Mouse (Mus musculus): Measurements from ENCODE around the gene Scml4. TPM values are rescaled to one million over a fixed set of nuclear protein-coding genes. Genes with fewer than 3 reads are reported as not detected.

Scml4 gene
- total RNA-seq, 2 experiments from 2014 or later: 3.7 to 4.1 TPM

DNA sequence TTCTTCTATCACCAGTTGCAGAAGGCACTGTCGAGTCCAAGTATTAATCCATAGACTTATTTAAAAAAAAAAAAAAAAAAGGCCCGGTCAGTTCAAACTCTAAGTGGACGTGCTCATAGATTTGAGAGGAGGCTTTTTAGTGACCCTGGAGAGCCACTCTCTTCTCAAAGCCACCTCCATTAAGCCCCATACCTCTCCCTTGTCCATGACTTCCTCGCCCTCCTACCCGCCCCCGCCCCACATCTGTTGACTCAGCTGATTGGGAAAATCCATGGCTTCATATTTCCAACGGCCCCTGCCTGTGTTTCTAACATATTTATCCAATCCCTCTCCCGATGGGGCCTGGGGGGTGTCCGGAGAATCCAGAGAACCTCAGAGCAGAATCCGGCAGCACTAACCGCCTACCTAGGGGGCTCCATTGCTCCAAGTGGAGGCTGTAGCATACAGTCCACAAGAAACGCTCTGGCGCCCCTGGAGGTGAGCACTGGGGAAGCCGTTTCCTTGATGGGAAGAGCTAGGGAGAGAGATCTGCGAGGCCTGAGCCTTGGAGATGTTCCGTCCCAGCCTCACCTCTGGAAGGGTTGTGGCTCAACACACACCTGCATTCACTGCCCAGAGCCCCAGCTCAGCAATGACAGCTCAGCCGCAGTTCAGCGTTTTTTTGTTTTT, 112.5 kb downstream of the Scml4 start:
- DNase-seq (ENCODE audit: low spot score in 2 of 2): peak in 1 of 2 experiments; percentile 67
- intact Hi-C loops (cut with DNase I): no loop called here

DNA sequence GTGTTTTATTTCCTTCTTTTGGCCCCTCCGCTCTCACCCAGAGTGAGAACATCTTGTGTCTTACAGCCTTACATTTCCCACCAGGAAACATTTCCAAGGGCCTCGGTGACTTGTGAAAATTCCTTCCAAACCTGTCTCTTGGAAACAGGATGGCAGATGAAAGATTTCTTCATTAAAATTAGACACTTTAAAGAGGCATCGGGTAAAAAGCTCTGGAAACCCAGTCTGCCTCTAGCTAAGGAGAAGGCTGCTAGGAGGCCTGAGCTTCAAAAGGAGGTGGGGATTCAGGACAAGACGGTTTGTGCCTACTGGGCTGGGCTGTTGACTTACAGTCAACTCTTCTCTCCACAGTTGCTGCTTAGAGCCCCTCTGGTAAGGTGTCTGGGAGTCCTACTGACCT, 113.4 kb downstream of the Scml4 start:
- intact Hi-C loops (cut with DNase I): no loop called here
- peak in 1 of 2 experiments; percentile 52 for DNase-seq (ENCODE audit: low spot score in 2 of 2)

DNA sequence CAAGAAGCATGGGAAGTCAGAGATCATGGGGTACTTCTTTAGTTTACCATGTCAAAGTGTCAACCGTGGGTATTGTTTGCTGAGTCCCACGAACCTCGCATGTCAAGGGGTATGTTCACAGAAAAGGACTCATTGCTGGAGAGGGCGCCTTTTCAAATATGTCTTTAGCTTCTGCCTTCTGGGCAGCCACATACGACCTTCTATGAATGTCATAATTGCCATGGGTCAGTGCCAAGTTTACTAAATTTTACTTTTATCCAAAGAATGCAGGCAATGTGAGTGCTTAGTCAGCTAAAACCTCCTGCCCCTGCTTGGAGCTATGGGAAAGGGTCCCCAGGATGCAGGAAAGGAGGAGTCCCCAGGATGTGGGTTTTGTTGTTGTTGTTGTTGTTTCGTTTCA, 116.4 kb downstream of the Scml4 start:
- intact Hi-C loops (cut with DNase I): no loop called here

DNA sequence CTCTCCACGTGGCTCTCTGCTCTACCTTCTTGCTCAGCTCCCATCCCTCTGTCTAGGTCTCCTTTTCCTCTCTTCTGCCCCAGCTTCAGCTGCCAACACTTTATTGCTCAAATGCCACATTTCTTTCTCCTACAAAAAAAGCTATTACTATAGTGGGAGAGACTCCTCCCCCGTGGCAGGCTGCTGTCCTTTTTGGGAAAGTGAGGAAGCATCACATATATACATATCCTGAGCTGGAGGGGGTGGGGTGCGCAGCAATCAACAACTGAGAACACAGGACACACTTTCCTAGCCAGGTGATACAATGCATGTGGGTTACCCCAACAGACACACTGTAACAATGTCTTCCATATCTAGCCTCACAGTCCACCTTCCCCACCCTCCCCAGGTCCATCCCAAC, 118.2 kb downstream of the Scml4 start:
- DNase-seq (ENCODE audit: low spot score in 2 of 2): peak in 1 of 2 experiments; percentile 53
- intact Hi-C loops (cut with DNase I): no loop called here

More for the DNA sequence above, 116.4 kb downstream of the Scml4 start:
- DNase-seq (ENCODE audit: low spot score in 2 of 2): no peak

DNA sequence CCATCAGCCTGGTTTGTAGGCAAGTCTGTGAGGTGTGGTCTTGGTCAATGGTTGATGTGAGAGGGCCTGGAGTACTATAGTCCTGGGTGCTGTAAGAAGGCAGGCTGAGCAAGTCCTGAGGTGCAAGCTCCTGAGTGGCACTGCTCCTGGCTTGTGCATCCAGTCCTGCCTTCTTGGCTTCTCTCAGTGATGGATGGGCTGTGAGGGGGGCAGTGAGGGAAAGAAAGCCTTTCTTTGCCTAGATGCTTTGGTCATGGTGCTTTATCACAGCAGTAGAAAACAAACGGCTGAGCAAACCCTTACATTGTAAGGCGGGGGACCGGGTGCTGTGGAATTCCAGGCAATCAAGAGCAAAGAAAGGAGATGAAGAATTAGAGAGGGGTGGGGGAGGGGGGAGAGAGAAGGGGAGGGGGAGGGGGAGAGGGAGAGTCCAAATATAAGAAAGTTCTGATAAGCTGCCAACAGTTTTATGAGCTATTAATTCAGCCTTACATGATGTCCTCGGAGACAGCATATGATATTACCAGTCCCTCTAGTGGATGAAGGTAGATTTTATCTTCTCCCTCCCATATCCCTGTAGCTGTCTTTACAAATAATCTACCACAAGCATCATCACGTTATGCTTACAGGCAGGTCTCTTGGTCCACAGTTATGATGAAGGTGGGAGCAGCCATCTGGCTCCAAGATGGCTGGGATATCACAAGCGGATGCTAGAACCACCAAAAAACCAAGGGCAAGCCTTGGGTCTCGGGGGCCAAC, 121.0 kb downstream of the Scml4 start:
- intact Hi-C loops (cut with DNase I): no loop called here
- DNase-seq (ENCODE audit: low spot score in 2 of 2): no peak

DNA sequence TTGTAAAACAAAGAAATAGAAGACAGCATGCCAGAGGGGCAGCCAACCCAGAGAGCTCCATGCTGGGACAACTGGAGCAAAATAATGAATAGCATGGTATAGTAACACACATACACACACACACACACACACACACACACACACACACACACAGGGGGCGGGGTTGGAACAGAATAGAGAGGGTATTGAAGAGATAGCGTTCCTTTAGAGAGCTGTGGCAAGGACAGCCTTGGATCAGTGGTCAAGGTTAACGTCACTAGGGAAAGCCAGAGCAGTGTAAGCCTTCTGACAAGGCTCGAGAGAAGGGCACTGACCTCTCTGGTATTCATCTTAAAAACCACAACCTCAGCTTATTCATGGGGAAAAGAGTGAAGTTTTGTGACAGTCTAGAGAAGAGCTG, 124.7 kb downstream of the Scml4 start:
- intact Hi-C loops (cut with DNase I): no loop called here
- no peak for DNase-seq (ENCODE audit: low spot score in 2 of 2)

DNA sequence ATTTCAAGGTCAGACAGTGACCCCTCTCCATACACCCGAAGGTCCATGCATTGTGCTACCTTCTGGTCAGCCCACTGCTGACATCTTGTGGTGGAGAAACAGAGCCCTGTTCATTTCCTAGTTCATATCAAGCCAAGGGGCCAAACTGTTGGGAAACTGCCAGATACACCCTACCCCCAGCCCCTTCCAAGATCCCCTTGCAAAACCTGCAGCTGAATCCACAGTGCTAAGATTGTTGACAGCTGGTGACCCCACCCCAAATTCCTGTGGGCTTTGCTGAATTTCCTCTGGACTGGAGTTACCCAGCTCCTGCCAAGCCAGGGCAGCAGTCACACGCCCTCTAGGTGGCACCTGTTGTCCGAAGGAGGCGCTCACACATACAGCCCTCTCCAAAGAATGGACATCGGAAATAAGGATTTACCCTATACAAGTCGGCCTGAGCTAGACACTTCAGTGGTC, 127.5 kb downstream of the Scml4 start:
- intact Hi-C loops (cut with DNase I): loop anchor here (2.0 kb wide), 1 partner anchor 29 kb away; no protein-coding TSS in a partner anchor

DNA sequence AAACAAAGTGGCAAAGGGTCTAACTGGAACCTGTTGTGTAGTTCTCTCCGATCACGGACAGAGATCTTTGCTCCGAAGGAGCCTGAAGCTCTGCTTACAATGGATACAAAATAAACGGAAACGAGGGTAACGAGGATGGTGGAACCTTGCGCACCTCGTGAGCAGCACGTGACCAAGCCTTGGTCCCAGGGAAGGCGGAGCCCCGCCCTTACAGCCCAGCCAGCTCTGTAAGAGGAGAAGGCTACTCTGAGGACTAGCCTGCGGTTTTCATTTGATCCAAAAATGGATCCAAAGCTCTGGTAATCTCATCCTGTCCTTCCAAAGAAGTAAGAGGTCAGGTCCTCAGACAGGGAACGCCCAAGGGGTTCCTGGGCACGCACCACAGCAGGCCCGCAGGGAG, 128.5 kb downstream of the Scml4 start:
- no peak for DNase-seq (ENCODE audit: low spot score in 2 of 2)
- intact Hi-C loops (cut with DNase I): no loop called here

More for the DNA sequence above, 127.5 kb downstream of the Scml4 start:
- peak in 1 of 2 experiments; percentile 24 for DNase-seq (ENCODE audit: low spot score in 2 of 2)

DNA sequence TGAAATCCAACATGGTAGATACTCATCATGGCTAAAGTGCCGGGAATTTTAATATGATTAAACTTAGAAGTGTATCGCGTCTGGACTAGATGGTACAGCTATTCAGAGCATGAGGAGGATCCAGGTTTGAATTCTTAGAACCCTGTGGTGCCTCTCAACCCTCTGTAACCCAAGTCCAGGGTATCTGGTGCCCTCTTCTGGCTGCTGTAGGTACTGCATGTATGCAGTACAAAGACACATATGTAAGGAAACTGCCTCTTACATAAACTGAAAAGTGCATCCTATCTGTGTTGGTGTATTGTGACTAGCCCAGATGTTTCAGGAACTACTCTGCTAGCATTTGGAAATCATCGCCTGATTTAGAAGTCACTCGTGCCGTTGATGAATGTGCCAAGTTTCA, 129.7 kb downstream of the Scml4 start:
- peak in 1 of 2 experiments; percentile 51 for DNase-seq (ENCODE audit: low spot score in 2 of 2)
- intact Hi-C loops (cut with DNase I): no loop called here

DNA sequence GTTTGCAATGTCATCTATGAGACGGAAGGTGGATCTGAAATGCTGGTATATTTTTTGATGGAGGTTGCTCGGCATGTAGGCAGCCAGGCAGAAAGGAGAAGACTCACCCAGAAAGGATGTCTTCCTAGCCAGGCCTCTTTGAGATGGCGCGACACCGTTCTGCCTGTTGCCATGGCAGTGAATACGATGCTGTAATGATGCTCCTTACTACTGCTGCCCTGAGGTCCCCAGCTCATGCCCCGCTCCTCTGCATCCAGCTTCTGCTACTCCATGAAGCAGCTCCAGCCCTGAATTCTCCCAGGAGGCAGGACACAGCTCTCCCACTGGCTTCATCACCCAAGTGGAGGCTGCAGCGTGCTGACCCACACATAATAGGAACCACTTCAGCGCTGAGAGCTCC, 130.8 kb downstream of the Scml4 start:
- intact Hi-C loops (cut with DNase I): no loop called here
- no peak for DNase-seq (ENCODE audit: low spot score in 2 of 2)

DNA sequence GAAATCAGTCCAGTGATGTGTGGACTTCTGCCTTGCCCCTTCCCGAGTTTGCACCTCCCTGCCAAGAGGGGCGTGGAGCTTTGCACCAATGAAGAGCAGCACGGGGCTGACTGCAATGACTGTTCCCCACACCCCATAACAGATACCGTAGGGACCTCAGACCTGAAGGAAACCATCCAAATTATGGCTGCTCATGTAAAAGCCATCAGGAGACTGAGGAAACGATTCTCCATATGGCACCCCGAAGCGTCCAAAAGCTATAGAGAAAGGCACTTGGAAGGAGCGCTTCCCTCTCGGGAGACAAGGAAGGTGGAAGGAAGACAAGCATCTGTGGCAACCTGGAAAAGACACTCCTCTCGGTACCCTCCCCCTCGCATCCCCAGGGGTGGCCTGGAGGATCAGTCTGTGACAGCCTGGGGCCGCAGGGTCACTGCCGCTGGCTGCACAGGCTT, 134.2 kb downstream of the Scml4 start:
- intact Hi-C loops (cut with DNase I): no loop called here
- DNase-seq (ENCODE audit: low spot score in 2 of 2): peak in 1 of 2 experiments; percentile 29

DNA sequence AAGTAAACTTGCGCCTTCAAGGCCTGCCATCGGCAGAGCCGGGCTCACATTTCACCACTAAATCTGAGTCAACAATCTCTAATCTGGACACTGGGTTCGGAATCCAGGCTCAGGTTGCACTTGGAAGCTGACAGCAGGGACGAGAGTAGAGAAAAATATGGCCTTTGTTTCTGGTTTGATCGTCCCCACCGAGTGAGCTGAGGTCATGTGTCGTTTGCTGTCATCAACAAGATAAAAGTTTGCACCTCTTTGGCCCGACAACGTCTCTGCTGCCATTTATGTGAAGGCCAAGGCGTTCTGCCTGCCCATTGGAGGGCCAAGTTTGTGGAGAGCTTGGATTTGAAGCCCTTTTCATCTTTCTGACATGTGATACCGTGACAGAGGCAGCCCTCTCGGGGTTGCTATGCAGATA, 135.3 kb downstream of the Scml4 start:
- intact Hi-C loops (cut with DNase I): no loop called here
- DNase-seq (ENCODE audit: low spot score in 2 of 2): no peak

DNA sequence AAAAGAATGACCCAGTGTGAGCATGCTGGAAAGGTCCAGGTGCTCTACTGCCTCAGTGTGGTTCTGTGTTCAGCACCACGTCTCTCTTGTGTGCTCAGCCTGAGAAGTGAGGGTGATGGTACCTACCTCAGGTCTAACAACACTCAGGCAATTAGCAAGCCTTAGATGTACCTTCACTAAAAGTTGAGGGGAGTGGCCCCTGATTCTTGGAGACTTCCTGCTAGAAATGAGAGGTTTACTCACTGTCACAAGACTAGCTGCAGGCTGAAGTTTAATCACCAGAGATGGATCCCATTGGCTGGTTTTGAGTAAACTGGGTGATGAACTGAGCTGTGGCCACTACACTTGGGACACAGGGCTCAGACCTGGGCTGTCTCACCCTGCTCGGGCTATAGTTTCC, 137.1 kb downstream of the Scml4 start:
- DNase-seq (ENCODE audit: low spot score in 2 of 2): no peak
- intact Hi-C loops (cut with DNase I): no loop called here

DNA sequence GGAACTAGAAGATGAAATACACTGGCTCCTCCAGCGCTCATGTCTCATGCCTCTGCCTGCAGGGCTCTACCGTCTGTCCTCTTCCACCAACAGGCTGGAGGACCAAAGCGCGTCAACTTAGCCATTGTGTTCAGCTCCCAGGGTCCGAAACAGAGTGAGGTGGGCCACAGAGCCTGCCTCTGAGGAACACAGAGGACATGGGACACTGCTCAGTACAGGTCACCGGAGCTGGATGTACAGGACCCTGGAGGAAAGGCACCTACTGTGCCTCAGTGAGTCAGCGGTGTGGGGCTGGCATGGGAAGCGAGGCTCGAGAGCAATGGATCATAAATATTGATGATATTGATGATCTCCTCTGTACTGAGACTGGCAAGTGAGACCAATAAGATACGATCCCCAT, 139.2 kb downstream of the Scml4 start:
- intact Hi-C loops (cut with DNase I): no loop called here

DNA sequence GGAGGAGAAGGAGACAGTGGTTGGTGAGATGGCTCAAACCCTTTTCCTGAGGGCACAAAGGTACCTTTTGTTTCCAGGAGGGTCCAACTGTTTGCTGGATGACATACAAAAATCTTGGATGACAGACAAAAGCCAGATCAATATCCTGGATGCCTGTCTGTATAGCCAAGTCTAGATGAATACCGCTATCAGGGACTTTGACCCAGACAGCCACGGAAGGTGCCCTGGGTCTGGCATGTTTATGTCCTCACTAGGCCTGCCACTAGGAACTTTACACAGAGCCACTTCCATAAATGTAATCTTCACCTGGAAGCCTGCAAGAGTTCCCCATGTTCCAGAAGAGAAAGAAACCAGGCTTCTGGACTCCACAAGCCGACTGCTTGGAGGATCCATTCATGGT, 141.3 kb downstream of the Scml4 start:
- intact Hi-C loops (cut with DNase I): no loop called here

More for the DNA sequence above, 139.2 kb downstream of the Scml4 start:
- DNase-seq (ENCODE audit: low spot score in 2 of 2): no peak

DNA sequence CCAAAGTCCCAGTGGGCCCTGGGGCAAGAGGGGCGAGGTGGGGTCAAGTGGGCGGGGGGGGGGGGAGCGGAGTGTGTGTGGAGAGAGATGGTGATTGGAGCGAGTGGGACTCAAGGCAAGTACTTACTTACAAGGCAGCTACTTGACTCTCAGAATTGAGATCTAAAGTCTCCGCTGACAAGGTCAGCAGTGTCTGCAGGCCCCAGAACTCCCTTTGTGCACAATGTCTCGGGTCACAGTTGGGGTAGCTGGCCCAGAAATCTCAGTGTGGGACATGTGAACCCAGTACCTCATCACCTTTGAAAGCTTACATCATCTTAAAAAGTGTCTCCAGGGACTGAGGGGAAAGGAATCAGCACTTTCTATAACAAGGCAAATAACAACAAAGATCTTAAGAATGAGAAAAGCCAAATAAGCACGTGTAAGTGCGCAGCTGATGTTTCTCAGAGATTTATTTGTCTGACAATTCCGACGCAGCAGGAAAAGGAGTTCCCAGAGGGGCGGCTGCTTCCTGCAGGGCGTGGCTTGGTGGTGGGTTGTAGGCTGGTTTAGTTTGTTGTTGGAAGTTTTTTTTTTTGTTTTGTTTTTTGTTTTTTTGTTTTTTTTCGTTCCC, 142.0 kb downstream of the Scml4 start:
- no peak for DNase-seq (ENCODE audit: low spot score in 2 of 2)
- intact Hi-C loops (cut with DNase I): no loop called here

More for the DNA sequence above, 141.3 kb downstream of the Scml4 start:
- DNase-seq (ENCODE audit: low spot score in 2 of 2): no peak

DNA sequence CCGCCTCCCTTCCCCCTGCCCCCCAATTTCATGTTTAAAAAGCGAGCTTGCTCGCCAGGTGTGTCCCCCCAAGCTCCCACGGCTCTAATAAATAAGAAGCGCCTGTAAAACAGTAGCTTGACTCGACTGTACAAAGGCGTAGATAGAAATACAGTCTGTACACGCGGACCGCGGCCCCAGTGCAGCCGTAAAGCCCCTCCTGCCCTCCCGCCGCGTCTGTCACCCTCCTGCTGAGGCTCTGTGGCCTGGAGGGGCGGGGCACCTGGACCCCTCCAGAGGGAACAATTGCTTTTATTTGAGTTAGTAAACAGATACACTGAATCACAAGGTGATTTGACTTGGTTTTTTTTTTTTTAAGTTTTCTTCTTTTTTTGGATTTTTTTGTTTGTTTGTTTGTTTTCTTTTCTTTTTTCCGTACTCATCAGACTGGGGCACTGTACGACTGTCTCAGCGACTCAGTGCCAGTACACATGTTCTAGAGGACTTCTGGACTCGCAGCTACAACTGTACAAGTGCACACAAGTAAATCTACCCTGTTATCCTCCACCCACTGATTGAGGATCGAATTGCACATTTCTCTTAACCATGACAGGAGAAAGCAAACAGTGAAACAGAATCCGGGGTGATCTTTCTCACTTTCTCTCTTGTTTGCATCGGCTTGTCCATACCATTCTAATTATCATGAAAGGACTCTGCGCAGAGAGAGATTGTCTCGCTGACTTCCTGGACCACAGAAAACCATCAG, 142.7 kb downstream of the Scml4 start:
- intact Hi-C loops (cut with DNase I): no loop called here
- no peak for DNase-seq (ENCODE audit: low spot score in 2 of 2)

DNA sequence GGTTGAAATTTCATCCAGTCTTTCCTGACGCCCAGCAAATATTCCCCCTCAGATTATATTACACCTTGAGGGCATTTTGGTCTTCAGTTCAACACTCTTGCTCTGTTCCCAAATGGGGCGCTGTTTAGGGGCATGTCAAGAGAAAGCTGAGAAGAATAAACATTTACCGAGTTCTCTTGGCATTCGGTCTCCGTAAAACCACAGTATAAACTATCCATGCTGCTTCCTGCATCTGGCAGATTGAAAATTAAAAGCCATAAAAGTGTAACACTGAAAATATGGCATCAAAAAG, 143.2 kb downstream of the Scml4 start:
- intact Hi-C loops (cut with DNase I): no loop called here
- DNase-seq (ENCODE audit: low spot score in 2 of 2): no peak

DNA sequence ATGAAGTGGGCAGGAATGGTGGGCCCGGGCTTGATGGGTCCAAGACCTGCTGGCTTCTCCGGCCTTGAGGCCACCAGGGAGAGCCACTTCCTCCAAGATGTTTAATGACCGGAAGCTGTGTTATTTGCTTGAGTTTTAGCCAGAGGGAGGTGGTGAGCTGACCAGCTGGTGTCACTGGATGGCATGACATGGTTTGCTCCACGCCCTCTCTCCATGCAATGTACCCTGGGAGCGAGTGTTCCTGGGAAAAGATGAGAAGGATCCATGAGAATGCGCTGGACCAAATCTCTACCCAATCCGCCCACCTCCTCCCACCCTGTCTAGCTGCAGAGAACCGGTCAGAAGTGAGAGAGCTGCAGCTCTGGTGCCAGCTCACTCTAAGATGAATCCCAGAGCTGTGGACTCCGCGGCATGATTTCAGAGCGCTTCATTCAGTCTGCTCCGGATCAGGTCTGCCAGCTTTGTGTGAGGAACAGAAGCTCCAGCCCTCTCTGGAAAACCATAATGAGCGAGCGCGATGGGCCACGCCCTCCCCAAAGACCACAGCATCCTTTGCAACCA, 144.1 kb downstream of the Scml4 start:
- DNase-seq (ENCODE audit: low spot score in 2 of 2): peak in 1 of 2 experiments; percentile 62
- intact Hi-C loops (cut with DNase I): no loop called here

DNA sequence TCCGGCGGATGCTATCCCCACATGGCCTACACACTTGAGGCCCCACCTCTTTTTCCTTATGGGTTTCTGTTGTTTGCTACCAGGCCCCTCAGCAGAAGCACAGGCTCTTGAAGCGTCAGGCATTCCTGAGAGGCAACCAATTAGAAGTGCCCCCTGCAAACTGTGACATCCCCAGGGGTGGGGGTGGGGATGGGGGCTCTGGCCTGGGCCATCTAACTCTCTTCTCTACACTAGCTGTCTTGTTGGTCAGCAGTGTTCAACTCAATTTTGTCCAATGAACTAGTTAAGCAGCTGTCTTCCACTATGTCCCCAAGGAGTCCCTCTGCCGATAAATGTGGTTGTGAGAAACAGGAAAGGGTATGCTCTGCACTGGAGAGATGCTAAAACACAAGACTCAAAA, 144.9 kb downstream of the Scml4 start:
- no peak for DNase-seq (ENCODE audit: low spot score in 2 of 2)
- intact Hi-C loops (cut with DNase I): no loop called here

Measured in left cerebral cortex, postnatal 25 days (tissue).